Mouse (Mus musculus) heart, embryonic 16.5 days (tissue): ENCODE measurements around the gene Thap11. TPM values are rescaled to one million over a fixed set of nuclear protein-coding genes. Genes with fewer than 3 reads are reported as not detected.
"Not testable (repeated sequence)": the region's sequence is repeated elsewhere in the genome, so short reads cannot be mapped to it uniquely, and the experiment has no call there.

ENCODE experiments used
- ATAC-seq: fragments of 200-750 bp; cut with Nextera tagmentation; replicated peaks from 2 replicates; pipeline ENCODE4 v1.8.0; 2017; ENCODE audit warnings: moderate number of reproducible peaks; ENCODE audit not compliant: insufficient read depth, low FRiP score; ENCODE audit errors: extremely low read depth
- H3K27ac ChIP-seq: fragments of 300-500 bp; sonication (generic); 2 replicates; pipeline ENCODE4 v1.5.1; 2014; ENCODE audit warnings: mild to moderate bottlenecking, low read length, control low read depth, moderate library complexity
- H3K27me3 ChIP-seq: fragments of 300-500 bp; sonication (generic); 2 replicates; pipeline ENCODE4 v1.6.1; 2014; ENCODE audit warnings: low read length, mixed read lengths; ENCODE audit not compliant: control insufficient read depth, insufficient read depth
- H3K36me3 ChIP-seq: fragments of 300-500 bp; sonication (generic); 2 replicates; pipeline ENCODE4 v1.6.1; 2014; ENCODE audit not compliant: control insufficient read depth, insufficient read depth
- H3K4me1 ChIP-seq: fragments of 300-500 bp; sonication (generic); 2 replicates; pipeline ENCODE4 v1.6.1; 2014; ENCODE audit warnings: low read length, mixed read lengths; ENCODE audit not compliant: control insufficient read depth, insufficient read depth
- H3K4me2 ChIP-seq: fragments of 300-500 bp; sonication (generic); 2 replicates; pipeline ENCODE4 v1.6.1; 2014; ENCODE audit warnings: low read depth, mild to moderate bottlenecking, control low read depth, low read length
- H3K4me3 ChIP-seq: fragments of 300-500 bp; sonication (generic); 2 replicates; pipeline ENCODE4 v1.5.1; 2014; ENCODE audit warnings: mild to moderate bottlenecking, control low read depth, low read length
- H3K9ac ChIP-seq: fragments of 300-500 bp; sonication (generic); 2 replicates; pipeline ENCODE4 v1.6.1; 2014; ENCODE audit warnings: low read length, control low read depth
- H3K9me3 ChIP-seq: fragments of 300-500 bp; sonication (generic); replicated peaks from 2 replicates; pipeline ENCODE4 v1.6.1; 2016; ENCODE audit warnings: low read length; ENCODE audit not compliant: control insufficient read depth
- WGBS: fragments of 180-500 bp; shearing (Covaris S2); extraction: QIAGEN DNeasy Blood & Tissue Kit; methylation state at CpG from one replicate; pipeline ENCODE4 v1.1.7; 2014; 5-methylcytosine and 5-hydroxymethylcytosine counted together
- polyA plus RNA-seq: library from polyadenylated mRNA; unstranded; fragments of >200 nt; fragmentation: Nextera tagmentation; extraction: Ambion mirVana; gene quantifications from 2 replicates; pipeline ENCODE4 v1.2.1, GENCODE M21; 2015

Gene Thap11
- polyA plus RNA-seq, 1 experiment from 2014 or later = 50.9 TPM

DNA sequence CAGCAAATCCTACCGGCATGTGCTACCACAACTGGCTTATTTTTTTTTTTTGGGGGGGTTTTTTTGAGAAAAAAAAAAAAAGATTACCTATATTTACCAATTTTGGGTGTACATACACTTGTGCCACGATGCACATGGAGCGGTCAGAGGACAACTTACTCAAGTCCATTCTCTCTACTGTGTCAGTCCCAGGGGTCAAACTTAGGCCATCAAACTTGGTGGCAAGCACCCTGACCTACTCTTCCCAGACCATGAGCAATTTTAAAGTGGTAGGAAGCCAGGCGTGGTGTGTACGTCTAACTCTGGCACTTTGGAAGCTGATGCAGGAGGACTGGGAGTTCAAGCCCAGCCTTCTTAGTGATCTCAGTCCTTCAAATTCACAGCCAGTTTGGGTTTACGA lies 41.7 kb upstream of the Thap11 start:
- peaks cover 3% of the 10 kb centered on the region; the same call in 1 of the 2 replicates for H3K36me3 ChIP-seq
- WGBS = 91% methylated on average over 6 of the region's 6 CpGs
- no peaks in the 10 kb centered on the region for H3K9me3 ChIP-seq
- no peaks in the 10 kb centered on the region for H3K27me3 ChIP-seq
- H3K4me1 ChIP-seq = peaks cover 13% of the 10 kb centered on the region
- no peak overlapping the region for H3K27ac ChIP-seq
- ATAC-seq = no peak
- H3K4me2 ChIP-seq = no peak overlapping the region
- H3K9ac ChIP-seq = no peak overlapping the region
- no peak overlapping the region for H3K4me3 ChIP-seq

DNA sequence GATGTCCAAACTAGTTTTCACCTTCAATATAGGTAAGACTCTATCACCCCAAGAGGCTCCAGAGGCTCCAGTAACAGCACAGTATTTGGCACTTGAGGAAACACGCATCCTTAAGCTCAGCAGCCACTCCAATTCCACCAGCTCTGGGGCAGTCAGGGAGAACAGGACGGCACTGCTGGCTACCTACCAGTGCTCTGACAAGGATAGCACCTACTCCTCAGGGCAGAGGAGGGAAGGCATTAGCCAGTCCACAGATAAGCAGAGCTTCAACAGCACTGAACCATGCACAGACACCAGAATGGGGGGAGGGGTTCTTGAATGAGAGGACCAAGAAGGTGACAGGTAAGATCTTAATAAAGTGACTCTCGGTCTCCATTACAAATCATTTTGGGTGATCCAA lies 35.3 kb upstream of the Thap11 start:
- H3K27ac ChIP-seq = no peak overlapping the region
- no peak for ATAC-seq
- peaks cover 19% of the 10 kb centered on the region for H3K36me3 ChIP-seq
- peaks cover 6% of the 10 kb centered on the region; the same call in 1 of the 2 replicates for H3K4me1 ChIP-seq
- no peak overlapping the region for H3K4me3 ChIP-seq
- H3K9ac ChIP-seq = no peak overlapping the region
- H3K4me2 ChIP-seq = no peak overlapping the region
- no peaks in the 10 kb centered on the region for H3K27me3 ChIP-seq
- H3K9me3 ChIP-seq = no peaks in the 10 kb centered on the region
- 82% methylated on average over 3 of the region's 3 CpGs for WGBS

DNA sequence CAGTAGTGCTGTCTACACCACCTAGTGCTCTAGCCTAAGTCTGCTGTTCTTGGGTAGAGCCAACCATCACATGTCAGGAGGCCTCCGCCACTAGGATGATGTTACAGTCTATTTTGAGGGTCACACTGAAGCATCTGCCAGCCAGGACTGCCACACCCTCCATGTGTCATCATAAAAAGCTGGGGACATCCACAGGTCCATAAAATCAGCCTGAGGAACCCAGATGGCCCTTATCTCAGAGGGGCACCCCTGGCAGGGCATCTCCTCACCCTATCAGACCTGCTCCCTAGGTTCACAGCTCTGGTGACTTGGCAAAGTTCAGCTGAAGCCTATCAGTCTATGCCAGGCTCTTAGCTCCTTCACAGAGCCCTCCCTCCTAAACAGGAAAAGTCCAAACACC lies 34.0 kb upstream of the Thap11 start:
- Histone ChIP-seq H3K9me3 (no peaks in the 10 kb centered on the region), H3K4me1 (peaks cover 11% of the 10 kb centered on the region), H3K9ac (no peak overlapping the region), H3K27me3 (no peaks in the 10 kb centered on the region), H3K36me3 (peaks cover 19% of the 10 kb centered on the region), H3K4me2 (no peak overlapping the region), H3K4me3 (no peak overlapping the region), H3K27ac (no peak overlapping the region)
- WGBS = 80% methylated on average over 1 of the region's 1 CpGs
- 0 out of 2 replicates have a peak, but pooled peaks have one; percentile 39 for ATAC-seq

DNA sequence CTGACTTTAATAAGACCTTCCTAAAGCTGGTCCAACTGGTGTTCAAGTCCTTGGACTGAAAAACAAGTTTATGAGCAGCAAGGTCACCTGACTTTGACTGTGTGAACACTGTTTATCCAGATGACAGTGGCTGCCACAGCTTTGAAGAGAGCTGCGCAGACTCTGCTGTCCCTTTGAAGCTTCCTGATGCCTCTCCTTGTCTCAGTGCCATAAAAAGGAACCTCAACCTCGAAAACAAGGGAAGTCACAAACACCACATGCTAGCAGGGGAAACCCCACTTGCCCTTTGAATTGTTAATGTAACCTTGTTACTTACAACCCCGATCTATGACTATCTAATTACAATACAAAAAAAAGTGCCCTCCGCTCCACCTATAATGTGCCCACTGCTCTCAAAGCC lies 29.4 kb upstream of the Thap11 start:
- Histone ChIP-seq H3K4me1 (peaks cover 19% of the 10 kb centered on the region), H3K4me3 (peak overlapping the region; percentile 61), H3K27me3 (no peaks in the 10 kb centered on the region), H3K27ac (no peak overlapping the region), H3K4me2 (peak overlapping the region; percentile 87), H3K9me3 (no peaks in the 10 kb centered on the region), H3K9ac (peak overlapping the region; percentile 79), H3K36me3 (peaks cover 19% of the 10 kb centered on the region)
- no peak for ATAC-seq
- 73% methylated on average over 4 of the region's 4 CpGs for WGBS

- H3K9me3 ChIP-seq = no peaks in the 10 kb centered on the region
- peak overlapping the region; percentile 52 for H3K27ac ChIP-seq
- H3K4me2 ChIP-seq = peak overlapping the region; percentile 87
- peaks cover 18% of the 10 kb centered on the region for H3K36me3 ChIP-seq
- peak overlapping the region; percentile 61 for H3K4me3 ChIP-seq
- no peaks in the 10 kb centered on the region for H3K27me3 ChIP-seq
- H3K4me1 ChIP-seq = peaks cover 13% of the 10 kb centered on the region
- no peak for ATAC-seq
- peak overlapping the region; percentile 79 for H3K9ac ChIP-seq
- WGBS = 2% methylated on average over 4 of the region's 4 CpGs
Observed at GRCm38 (mm10) chr8:105826379-105826778, 28.6 kb upstream of the Thap11 start.

GRCm38 (mm10) chr8:105826861-105827848 lies 27.8 kb upstream of the Thap11 start, which contains the start of the genes Ranbp10 and Tsnaxip1:
TSS of gene Ranbp10 (minus strand) at chr8:105827350.
TSS of gene Tsnaxip1 (plus strand) at chr8:105827731.
- under 1% methylated on average over 52 of the region's 52 CpGs for WGBS
- ATAC-seq = peak; percentile 98
- H3K4me1 ChIP-seq = peaks cover 13% of the 10 kb centered on the region

GRCm38 (mm10) chr8:105833740-105834139 lies 21.2 kb upstream of the Thap11 start:
- not testable (repeated sequence) for H3K9ac ChIP-seq, H3K27ac ChIP-seq, H3K4me1 ChIP-seq, H3K4me3 ChIP-seq, ATAC-seq, H3K4me2 ChIP-seq, H3K36me3 ChIP-seq, H3K27me3 ChIP-seq, H3K9me3 ChIP-seq
- WGBS = 75% methylated on average over 2 of the region's 2 CpGs

More at GRCm38 (mm10) chr8:105826861-105827848, 27.8 kb upstream of the Thap11 start, which contains the start of the genes Ranbp10 and Tsnaxip1:
- Histone ChIP-seq H3K4me3 (peak within 1 kb of the TSS; percentile 61), H3K9me3 (no peaks in the 10 kb centered on the region), H3K27ac (peak within 1 kb of the TSS; percentile 81), H3K36me3 (peaks cover 11% of the 10 kb centered on the region), H3K27me3 (no peaks in the 10 kb centered on the region), H3K4me2 (peak within 1 kb of the TSS; percentile 87), H3K9ac (peak within 1 kb of the TSS; percentile 79)

DNA sequence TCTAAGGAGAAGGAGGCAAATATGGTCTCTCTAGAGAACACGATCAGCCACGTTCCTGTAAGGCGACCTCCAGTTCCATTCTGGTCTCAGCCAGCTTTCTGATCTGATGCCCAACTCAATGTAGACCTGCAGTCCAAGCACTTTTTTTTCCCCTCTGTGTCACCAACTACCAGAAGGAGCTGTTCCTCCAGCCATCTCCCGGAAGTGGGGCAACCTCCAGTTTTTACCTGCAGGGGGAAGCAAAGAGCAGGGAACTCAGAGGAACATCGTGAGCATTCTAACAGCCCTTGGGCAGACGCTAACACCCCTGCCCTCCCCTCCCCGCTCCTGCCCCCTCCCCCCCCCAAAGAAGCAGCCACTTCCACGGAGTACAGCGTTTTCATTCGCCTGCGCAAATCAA lies 19.6 kb upstream of the Thap11 start:
- Histone ChIP-seq H3K4me1 (no peaks in the 10 kb centered on the region), H3K4me3 (no peak overlapping the region), H3K4me2 (no peak overlapping the region), H3K9ac (no peak overlapping the region), H3K36me3 (no peaks in the 10 kb centered on the region), H3K9me3 (no peaks in the 10 kb centered on the region), H3K27me3 (no peaks in the 10 kb centered on the region), H3K27ac (no peak overlapping the region)
- no peak for ATAC-seq
- WGBS = 28% methylated on average over 11 of the region's 11 CpGs

GRCm38 (mm10) chr8:105836991-105837390 lies 17.9 kb upstream of the Thap11 start:
- Histone ChIP-seq H3K27me3 (no peaks in the 10 kb centered on the region), H3K27ac (no peak overlapping the region), H3K4me2 (no peak overlapping the region), H3K9me3 (no peaks in the 10 kb centered on the region), H3K4me3 (no peak overlapping the region), H3K4me1 (no peaks in the 10 kb centered on the region), H3K9ac (no peak overlapping the region), H3K36me3 (no peaks in the 10 kb centered on the region)
- no peak for ATAC-seq
- WGBS = 80% methylated on average over 6 of the region's 6 CpGs
